Mouse (Mus musculus) limb, embryonic 10.5 days (tissue): ENCODE data around the gene Gpatch8. TPM values are rescaled to one million over a fixed set of nuclear protein-coding genes. Genes with fewer than 3 reads are reported as not detected.

Source experiments
- DNase-seq: peaks from one replicate; pipeline ENCODE4 v3.0.0-alpha.2; 2017; ENCODE audit warnings: low spot score
- H3K27ac ChIP-seq: fragments of 300-500 bp; sonication (generic); 2 replicates; pipeline ENCODE4 v1.5.1; 2016; ENCODE audit warnings: mild to moderate bottlenecking
- H3K27me3 ChIP-seq: fragments of 300-500 bp; sonication (generic); 2 replicates; pipeline ENCODE4 v1.6.1; 2016; ENCODE audit warnings: low read depth, mild to moderate bottlenecking; ENCODE audit not compliant: poor library complexity, severe bottlenecking
- H3K36me3 ChIP-seq: fragments of 300-500 bp; sonication (generic); 2 replicates; pipeline ENCODE4 v1.6.1; 2016; ENCODE audit warnings: mild to moderate bottlenecking, moderate library complexity
- H3K4me1 ChIP-seq: fragments of 300-500 bp; sonication (generic); 2 replicates; pipeline ENCODE4 v1.6.1; 2016
- H3K4me3 ChIP-seq: fragments of 300-500 bp; sonication (generic); 2 replicates; pipeline ENCODE4 v1.5.1; 2016; ENCODE audit warnings: mild to moderate bottlenecking, moderate library complexity
- H3K9me3 ChIP-seq: fragments of 300-500 bp; sonication (generic); replicated peaks from 2 replicates; pipeline ENCODE4 v1.6.1; 2016; ENCODE audit warnings: mild to moderate bottlenecking
- WGBS: fragments of 180-500 bp; shearing (Covaris S2); methylation state at CpG from one replicate; pipeline ENCODE4 v1.1.7; 2016; 5-methylcytosine and 5-hydroxymethylcytosine counted together
- polyA plus RNA-seq: library from polyadenylated mRNA; unstranded; fragments of >200 nt; fragmentation: Nextera tagmentation; extraction: Ambion mirVana; gene quantifications from 2 replicates; pipeline ENCODE4 v1.2.1, GENCODE M21; 2016

Gpatch8 gene
- polyA plus RNA-seq, 1 experiment from 2014 or later = 77.1 TPM

- Histone ChIP-seq H3K36me3 (no peaks in the 10 kb centered on the region), H3K4me3 (peak overlapping the region; percentile 3; the same call in 1 of the 2 replicates), H3K4me1 (peaks cover 50% of the 10 kb centered on the region), H3K27me3 (peaks cover 26% of the 10 kb centered on the region), H3K9me3 (no peaks in the 10 kb centered on the region), H3K27ac (peak overlapping the region; percentile 56)
- WGBS = 32% methylated on average over 11 of the region's 11 CpGs
- no peak for DNase-seq
Observed at GRCm38 (mm10) chr11:102581281-102582015, 25.3 kb upstream of the Gpatch8 start.

- 58% methylated on average over 3 of the region's 3 CpGs for WGBS
- no peak for DNase-seq
- H3K36me3 ChIP-seq = no peaks in the 10 kb centered on the region
- peaks cover 50% of the 10 kb centered on the region for H3K4me1 ChIP-seq
- peak overlapping the region; percentile 51 for H3K4me3 ChIP-seq
- peak overlapping the region; percentile 90 for H3K27ac ChIP-seq
- H3K9me3 ChIP-seq = no peaks in the 10 kb centered on the region
- H3K27me3 ChIP-seq = peaks cover 26% of the 10 kb centered on the region
Observed at GRCm38 (mm10) chr11:102580034-102580330, 23.8 kb upstream of the Gpatch8 start.

- peak; percentile 69 for DNase-seq
- Histone ChIP-seq H3K27ac (peak within 1 kb of the TSS; percentile 90), H3K4me3 (peak within 1 kb of the TSS; percentile 51), H3K27me3 (peaks cover 26% of the 10 kb centered on the region), H3K4me1 (peaks cover 50% of the 10 kb centered on the region), H3K9me3 (no peaks in the 10 kb centered on the region), H3K36me3 (no peaks in the 10 kb centered on the region)
- 12% methylated on average over 23 of the region's 23 CpGs for WGBS
Observed at GRCm38 (mm10) chr11:102579165-102580033, 23.2 kb upstream of the Gpatch8 start, which contains the start of gene Gm11627. TSS of gene Gm11627 (minus strand) at chr11:102579461.

- Histone ChIP-seq H3K36me3 (no peaks in the 10 kb centered on the region), H3K27me3 (peaks cover 26% of the 10 kb centered on the region), H3K4me1 (peaks cover 50% of the 10 kb centered on the region), H3K27ac (peak overlapping the region; percentile 90), H3K9me3 (no peaks in the 10 kb centered on the region), H3K4me3 (peak overlapping the region; percentile 51)
- DNase-seq = peak; percentile 94
- 12% methylated on average over 27 of the region's 27 CpGs for WGBS
Observed at GRCm38 (mm10) chr11:102578341-102579118, 22.3 kb upstream of the Gpatch8 start.

- Histone ChIP-seq H3K4me3 (no peak overlapping the region), H3K36me3 (no peaks in the 10 kb centered on the region), H3K27me3 (peaks cover 6% of the 10 kb centered on the region; the same call in 1 of the 2 replicates), H3K9me3 (no peaks in the 10 kb centered on the region), H3K27ac (no peak overlapping the region), H3K4me1 (peaks cover 36% of the 10 kb centered on the region)
- DNase-seq = no peak
- 70% methylated on average over 13 of the region's 13 CpGs for WGBS
Observed at GRCm38 (mm10) chr11:102576050-102576754, 20.0 kb upstream of the Gpatch8 start.

GRCm38 (mm10) chr11:102575034-102575433, 18.8 kb upstream of the Gpatch8 start:
- Histone ChIP-seq H3K4me3 (no peak overlapping the region), H3K27me3 (0 out of 2 replicates have a peak, but pooled peaks cover 3% of the 10 kb centered on the region), H3K4me1 (peaks cover 32% of the 10 kb centered on the region), H3K36me3 (no peaks in the 10 kb centered on the region), H3K9me3 (no peaks in the 10 kb centered on the region), H3K27ac (no peak overlapping the region)
- 81% methylated on average over 1 of the region's 1 CpGs for WGBS
- no peak for DNase-seq

- peak overlapping the region; percentile 81 for H3K27ac ChIP-seq
- no peaks in the 10 kb centered on the region for H3K9me3 ChIP-seq
- H3K27me3 ChIP-seq = no peaks in the 10 kb centered on the region
- 15% methylated on average over 18 of the region's 18 CpGs for WGBS
- peak overlapping the region; percentile 43 for H3K4me3 ChIP-seq
- H3K36me3 ChIP-seq = no peaks in the 10 kb centered on the region
- H3K4me1 ChIP-seq = peaks cover 13% of the 10 kb centered on the region
- peak; percentile 98 for DNase-seq
Observed at GRCm38 (mm10) chr11:102572866-102573663, 16.9 kb upstream of the Gpatch8 start.

- H3K36me3 ChIP-seq = no peaks in the 10 kb centered on the region
- H3K9me3 ChIP-seq = no peaks in the 10 kb centered on the region
- no peak overlapping the region for H3K4me3 ChIP-seq
- no peak overlapping the region for H3K27ac ChIP-seq
- 83% methylated on average over 7 of the region's 7 CpGs for WGBS
- peaks cover 4% of the 10 kb centered on the region; the same call in 1 of the 2 replicates for H3K4me1 ChIP-seq
- DNase-seq = no peak
- no peaks in the 10 kb centered on the region for H3K27me3 ChIP-seq
Observed at GRCm38 (mm10) chr11:102568756-102569377, 12.7 kb upstream of the Gpatch8 start.

- H3K27ac ChIP-seq = no peak overlapping the region
- H3K4me1 ChIP-seq = peaks cover 1% of the 10 kb centered on the region; the same call in 1 of the 2 replicates
- no peaks in the 10 kb centered on the region for H3K9me3 ChIP-seq
- H3K36me3 ChIP-seq = no peaks in the 10 kb centered on the region
- 78% methylated on average over 12 of the region's 12 CpGs for WGBS
- H3K4me3 ChIP-seq = no peak overlapping the region
- no peaks in the 10 kb centered on the region for H3K27me3 ChIP-seq
- no peak for DNase-seq
Observed at GRCm38 (mm10) chr11:102568191-102568590, 12.0 kb upstream of the Gpatch8 start.

GRCm38 (mm10) chr11:102567723-102568122, 11.5 kb upstream of the Gpatch8 start:
- no peak overlapping the region for H3K27ac ChIP-seq
- 95% methylated on average over 15 of the region's 15 CpGs for WGBS

GRCm38 (mm10) chr11:102567157-102567556, 11.0 kb upstream of the Gpatch8 start:
- H3K27ac ChIP-seq = no peak overlapping the region
- H3K4me3 ChIP-seq = no peak overlapping the region
- DNase-seq = no peak
- no peaks in the 10 kb centered on the region for H3K36me3 ChIP-seq
- WGBS = 88% methylated on average over 6 of the region's 6 CpGs
- H3K9me3 ChIP-seq = no peaks in the 10 kb centered on the region
- H3K27me3 ChIP-seq = no peaks in the 10 kb centered on the region
- H3K4me1 ChIP-seq = no peaks in the 10 kb centered on the region

More at GRCm38 (mm10) chr11:102567723-102568122, 11.5 kb upstream of the Gpatch8 start:
- no peak for DNase-seq
- H3K9me3 ChIP-seq = no peaks in the 10 kb centered on the region
- no peaks in the 10 kb centered on the region for H3K27me3 ChIP-seq
- H3K4me3 ChIP-seq = no peak overlapping the region
- no peaks in the 10 kb centered on the region for H3K36me3 ChIP-seq
- H3K4me1 ChIP-seq = no peaks in the 10 kb centered on the region
